Mouse (Mus musculus) spleen, embryonic (tissue): ENCODE measurements at regions not wholly inside any gene's neighbourhood (a gene's known extent, or its start where the extent isn't known, plus 50 kb on each side); places are given as distances from the start of the nearest gene placed in this dataset.

Experiments
- CTCF ChIA-PET: fragments of 350-600 bp; sonication (Branson Sonifier 250); formaldehyde crosslinking; loops from one replicate; lab custom pipeline; 2022; lab: Charles Lee

DNA sequence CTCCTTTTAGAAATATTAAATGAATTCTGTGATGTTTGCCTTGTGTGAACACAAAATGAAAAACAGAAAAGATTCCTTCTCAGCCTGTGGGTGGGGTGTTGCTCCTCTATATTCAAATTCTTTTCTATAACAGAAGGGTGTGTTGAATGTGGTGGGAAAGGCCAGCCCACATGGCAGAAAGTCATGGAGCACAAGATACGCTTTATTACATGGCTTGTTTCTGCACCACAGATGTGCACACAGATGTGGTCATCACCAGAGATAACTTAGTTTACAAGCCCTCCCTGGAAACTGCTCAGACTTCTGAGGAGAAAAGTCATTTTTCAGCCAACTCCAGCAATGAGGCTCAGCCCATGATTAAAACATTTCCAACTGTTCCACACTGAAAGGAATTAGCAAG lies 475.1 kb upstream of the Jag1 start:
- CTCF ChIA-PET, result no interaction called here

DNA sequence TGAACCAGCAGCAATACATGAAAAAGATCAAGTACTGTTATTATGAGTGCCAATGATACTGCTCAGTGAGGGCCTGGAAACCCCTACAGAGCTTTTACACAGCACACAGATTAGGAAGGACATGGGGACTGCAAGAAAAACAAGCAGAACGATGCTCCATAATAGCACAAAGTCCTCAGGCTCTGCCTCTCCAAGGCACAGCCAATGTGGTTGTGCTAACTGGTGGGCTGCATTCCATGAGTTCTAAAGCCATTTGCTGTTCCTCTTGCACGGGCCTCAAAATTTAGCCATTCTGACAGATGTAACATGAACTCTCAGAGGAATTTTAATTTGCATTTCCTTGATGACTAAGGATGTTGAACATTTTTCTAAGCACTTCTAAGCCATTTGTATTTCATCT lies 465.0 kb upstream of the Jag1 start:
- CTCF ChIA-PET, result no interaction called here

DNA sequence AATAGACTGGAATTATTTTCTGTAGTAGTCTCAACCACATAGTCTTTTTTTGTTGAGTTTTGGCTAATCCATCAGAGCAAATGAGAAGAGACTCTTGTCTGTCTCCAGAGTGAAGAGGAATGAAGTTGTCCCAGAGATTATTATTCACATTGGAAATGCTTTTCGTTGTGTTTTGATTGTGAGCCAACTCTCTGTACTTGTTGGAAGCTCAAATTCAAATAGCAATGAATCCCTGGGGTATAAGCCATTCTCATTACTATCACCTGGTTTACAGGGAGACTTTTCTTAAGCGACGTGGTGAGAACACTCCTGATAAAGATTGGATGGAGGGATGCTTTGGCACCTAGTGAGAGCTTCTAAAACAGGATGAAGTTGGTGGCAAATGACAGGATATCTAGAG lies 459.3 kb upstream of the Jag1 start:
- CTCF ChIA-PET, result no interaction called here

DNA sequence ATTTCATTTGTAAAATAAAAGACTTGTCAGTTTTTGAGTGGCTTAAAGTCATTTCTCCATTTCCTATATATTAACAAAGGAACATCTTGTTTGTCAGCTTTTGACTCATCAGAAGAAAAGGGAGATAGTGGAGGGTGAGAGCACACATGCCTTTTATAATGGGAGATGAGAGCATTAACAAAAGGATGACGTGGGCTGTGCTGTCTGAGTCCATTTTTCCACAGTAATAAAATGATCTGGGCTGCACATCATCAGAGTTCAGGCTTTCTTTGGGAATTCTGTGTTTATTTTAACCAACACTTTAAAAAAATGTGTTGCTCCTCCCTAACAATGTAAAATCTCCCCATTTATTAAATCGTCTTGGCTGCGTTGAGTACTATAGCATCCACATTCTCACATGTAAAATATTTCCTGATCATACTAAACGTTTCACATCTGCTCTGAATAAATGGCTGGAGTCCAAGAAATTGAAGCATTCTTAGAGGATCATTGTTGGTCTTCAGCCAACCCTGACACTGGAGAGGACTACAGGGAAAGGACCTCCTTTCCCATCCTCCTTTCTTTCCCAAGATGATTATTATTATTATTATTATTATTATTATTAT lies 458.5 kb upstream of the Jag1 start:
- CTCF ChIA-PET, result no interaction called here

DNA sequence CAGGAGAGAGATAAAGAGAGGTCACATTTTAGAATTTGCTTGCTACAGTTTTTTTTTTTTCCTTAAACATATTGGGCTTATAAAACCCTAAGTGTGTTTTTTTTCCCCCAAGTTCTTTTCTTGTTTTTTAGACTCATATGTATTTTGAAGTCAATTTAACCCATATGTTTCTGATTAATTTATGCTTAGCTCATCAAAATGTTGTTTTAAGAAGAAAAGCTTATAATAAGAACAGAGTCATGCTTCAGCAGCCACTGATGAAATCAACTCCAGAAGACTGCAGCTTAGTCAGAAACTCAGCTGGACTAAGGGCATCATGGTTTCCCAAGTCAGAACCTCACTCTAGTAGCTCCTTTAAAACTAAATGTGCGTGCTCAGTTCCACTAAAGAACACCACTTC lies 454.7 kb upstream of the Jag1 start:
- CTCF ChIA-PET, result no interaction called here

DNA sequence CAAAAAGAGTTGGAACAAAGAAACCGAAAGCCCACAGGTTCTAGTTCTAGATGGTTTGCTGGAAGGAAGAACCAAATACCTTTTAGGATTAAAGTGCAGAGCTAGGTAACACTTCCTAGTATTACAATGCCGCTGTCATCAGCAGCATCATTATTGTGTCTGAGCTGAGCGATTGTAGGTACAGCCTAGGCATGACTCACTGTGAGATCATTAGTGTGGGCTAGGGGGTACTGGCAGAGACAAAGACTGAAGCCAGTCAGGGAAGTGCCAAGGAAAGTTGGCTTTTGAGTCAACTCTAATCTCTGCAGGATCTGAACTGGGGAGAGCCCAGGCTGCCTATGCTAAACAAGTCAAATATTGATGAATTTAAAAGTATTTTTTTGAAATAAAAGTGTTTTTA lies 450.2 kb upstream of the Jag1 start:
- CTCF ChIA-PET, result no interaction called here

DNA sequence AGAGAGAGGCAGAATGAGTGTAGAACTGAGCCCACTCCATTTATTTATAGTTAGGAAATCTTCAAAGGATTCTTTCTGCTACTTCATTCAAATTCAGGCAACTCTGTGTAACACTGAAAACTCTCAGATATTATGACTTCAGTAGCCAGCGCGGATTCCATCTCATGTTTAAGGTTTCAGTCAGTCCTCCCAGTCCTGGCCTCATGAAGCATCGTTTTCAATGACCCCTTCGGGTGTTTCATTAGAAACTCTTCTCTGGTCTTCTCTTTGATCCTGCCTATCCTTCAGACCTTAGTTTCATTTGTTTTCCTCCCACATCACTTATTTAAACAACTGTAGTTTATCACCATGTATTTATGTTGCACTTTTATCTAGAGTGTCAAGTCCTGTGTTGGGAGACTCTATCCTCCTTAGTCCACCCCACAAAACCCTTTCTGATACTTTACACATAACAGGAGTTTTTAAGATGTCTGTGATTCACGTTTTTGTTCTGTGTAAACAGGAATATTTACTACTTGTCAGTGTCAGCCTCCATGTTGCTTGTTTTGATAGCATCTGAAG lies 447.7 kb upstream of the Jag1 start:
- CTCF ChIA-PET, result no interaction called here

DNA sequence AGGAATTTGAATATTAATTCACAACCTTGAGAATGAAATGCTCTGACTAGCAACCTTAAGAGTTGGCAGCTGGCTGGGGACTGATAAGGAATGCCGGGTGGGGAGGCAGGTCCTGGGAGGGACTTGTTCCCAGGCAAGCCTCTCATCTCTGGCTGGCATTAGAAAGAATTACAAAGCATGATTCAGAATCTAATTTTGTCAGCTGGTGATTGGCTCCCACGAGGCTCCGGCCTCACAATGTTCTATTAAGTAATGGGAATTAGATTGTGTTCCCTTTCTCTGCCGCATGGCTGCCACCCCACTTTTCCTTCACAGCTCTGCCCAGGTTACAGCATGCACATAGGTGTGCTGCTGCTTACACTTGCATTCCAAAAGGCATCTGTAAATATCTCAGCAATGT lies 443.9 kb upstream of the Jag1 start:
- CTCF ChIA-PET, result no interaction called here

DNA sequence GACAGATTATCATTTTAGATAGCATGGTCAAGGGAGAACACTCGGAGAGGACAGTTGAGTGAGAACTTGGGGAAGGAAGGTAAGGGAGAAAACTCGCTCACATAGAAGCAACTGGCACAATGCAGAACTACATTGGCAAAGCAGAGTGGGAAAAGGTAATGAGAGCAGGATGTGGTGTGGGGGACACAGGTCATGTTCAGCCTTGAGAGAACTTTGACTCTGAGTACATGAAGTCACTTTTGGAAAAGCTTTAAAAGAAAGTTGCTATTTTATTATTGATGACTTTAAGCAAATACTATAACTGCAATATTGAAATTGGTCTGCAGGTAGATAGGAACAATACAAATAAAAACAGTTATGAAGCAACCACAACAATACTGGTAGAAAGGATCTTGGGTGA lies 437.4 kb upstream of the Jag1 start:
- CTCF ChIA-PET, result no interaction called here

DNA sequence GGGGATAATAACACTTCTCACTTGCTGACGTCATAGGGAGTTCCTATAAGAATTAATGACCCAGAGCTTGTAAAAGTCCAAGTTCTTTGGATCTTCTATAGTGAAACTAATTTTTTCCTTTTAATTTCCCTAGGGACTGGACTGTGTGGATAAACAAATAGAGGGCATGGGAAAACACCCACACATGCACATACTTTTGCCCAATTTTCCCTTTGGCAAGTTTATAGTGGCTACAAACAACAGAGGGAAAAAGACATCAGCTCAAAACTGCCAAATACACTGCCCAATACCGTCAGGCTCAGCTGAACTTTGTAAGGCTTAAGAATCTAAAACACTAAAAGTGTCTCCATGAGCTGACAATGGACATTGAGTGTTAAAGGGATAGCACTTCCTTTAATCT lies 420.1 kb upstream of the Jag1 start:
- CTCF ChIA-PET, result no interaction called here

DNA sequence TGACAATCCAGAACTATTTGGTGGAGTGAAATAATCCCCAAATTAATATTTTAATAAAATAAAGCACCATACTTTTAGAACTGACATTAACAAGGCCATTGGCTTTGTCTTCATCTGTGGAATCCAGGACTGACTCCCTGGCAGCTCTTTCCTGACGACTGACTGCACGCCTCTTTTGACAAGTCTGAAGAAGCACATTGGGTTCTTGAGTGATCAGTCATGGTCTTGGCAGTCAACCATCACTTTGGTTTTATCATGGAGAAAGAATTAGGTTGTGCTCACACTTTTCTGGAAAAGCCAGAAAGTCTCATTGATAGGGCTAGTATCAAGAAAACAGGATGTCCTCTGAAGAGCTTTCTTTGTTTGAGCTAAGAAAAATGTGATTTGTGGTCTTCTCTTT lies 399.8 kb upstream of the Jag1 start:
- CTCF ChIA-PET, result no interaction called here

DNA sequence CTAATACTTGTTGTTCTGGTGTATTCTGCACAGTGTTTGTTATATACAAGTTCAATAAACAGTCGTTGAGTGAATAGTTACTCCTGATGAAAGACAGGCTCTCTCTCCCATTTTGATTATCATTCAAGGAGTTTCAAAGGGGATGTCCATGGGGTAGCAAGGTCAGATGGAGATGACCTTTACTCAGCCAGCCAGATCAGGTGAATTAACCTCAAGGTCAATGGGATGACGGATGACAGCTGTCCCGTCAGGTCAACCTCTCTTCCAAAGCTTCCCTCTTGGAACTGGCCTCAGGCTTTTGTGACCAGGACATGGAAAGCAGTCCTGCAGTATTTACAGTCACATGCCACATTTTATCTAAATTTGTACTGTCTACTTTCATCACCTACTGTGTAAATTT lies 398.6 kb upstream of the Jag1 start:
- CTCF ChIA-PET, result no interaction called here

DNA sequence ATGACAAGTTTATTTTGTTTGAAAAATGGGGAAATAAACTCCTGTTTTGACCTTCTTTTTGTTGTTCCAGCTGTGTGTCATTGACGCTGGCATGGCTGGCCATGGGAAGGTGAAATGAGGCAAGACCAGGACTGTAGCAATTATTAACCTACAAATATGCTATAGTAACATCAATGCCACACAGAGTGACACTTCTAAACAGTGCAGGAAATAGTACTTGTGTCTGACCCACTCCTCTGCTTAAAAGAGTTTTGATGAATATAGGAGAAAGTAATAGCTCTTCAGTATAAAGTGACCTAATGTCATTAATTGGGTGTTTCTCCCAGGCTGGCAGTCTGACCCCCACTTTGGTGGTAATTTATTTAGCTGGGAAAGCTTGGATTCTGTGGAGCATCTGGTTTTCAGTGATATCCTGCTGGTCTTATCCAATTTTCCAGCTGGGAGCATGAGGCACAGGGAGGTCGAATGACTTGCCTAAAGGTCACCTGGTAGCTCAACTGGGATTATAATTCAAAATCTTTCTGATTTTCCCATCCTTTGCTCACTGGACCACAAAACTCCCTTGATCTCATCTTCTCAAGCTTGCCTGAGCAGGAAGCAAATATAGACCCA lies 397.6 kb upstream of the Jag1 start:
- CTCF ChIA-PET, result no interaction called here

DNA sequence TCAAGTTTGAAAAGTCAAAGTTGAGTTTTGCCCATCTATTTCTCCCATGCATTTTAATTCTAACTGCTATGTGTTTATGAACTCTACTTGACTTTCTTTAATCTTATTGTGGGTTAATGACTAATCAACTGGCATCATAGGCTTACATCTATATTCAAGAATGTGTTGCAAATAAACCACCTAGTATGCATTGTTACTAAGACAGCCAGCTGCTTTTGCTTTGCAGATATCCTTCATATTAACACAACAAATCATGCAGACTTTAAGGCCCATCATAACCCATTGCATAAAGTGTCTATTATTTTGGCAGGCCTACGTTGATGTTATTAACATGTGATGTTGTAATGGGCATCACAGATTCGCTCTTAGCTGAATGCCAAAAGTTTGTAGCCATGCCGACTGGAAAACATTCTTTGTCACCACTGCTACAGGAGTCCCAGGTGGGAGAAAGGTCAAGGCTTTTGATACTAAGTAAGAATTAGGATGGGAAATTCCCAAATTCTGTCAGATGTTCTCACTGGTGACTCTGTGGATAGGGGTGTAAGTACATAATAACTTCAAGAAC lies 394.3 kb upstream of the Jag1 start:
- CTCF ChIA-PET, result no interaction called here

DNA sequence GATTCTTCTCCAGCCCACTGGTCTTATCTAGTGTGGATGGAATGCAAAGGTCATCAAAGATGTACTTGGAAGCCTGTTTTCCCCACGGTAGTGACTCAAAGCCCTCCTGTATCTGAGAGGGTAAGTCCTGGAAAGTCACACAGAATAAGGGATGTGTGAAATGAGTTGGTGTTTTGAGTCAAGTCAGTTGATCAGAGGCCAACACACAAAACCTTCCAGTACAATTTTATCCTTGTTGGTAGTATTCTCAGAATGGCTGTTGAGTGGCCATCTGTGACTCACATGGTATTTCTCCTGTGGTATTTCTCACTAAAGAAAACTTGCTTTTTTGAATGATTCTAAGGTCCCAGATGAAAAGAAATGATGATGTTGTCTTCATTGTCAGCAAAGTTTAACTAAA lies 384.8 kb upstream of the Jag1 start:
- CTCF ChIA-PET, result no interaction called here

DNA sequence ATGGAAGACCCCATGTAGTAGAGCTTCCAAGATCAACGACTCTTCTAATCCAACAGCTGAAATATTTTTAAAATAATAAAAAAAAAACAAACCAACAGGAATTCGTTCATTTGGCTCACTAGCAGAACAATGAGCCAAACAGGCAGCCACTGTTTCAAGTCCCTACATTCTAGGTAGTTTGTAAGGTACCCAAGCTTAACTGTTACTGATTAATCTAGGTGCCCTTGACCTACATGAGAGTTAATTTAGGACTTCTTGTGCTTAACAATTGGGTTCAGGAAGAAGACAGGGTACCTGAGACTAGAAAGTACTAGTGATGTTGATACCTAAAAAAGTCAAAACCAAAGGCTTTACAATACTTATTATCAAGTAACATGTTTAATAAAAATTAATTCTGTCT lies 381.2 kb upstream of the Jag1 start:
- CTCF ChIA-PET, result no interaction called here

DNA sequence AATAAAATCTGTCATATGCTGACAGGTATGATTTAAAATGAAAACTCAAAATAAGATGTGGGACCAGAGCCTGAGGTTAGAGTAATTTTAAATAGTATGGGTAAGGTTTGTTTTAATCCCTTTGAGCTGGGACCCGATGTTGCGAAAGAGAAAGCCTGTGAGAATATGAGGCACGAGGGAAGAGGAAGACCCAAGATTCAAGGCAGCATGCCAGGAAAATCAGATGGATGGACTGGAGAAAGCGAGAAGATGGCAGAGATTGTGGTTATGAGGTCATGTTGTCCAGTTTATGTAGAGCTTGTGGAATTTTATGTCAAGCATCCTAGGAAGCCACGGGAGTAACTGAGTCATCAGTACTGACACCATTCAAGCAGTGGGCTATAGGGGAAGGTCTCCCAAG lies 377.2 kb upstream of the Jag1 start:
- CTCF ChIA-PET, result no interaction called here

DNA sequence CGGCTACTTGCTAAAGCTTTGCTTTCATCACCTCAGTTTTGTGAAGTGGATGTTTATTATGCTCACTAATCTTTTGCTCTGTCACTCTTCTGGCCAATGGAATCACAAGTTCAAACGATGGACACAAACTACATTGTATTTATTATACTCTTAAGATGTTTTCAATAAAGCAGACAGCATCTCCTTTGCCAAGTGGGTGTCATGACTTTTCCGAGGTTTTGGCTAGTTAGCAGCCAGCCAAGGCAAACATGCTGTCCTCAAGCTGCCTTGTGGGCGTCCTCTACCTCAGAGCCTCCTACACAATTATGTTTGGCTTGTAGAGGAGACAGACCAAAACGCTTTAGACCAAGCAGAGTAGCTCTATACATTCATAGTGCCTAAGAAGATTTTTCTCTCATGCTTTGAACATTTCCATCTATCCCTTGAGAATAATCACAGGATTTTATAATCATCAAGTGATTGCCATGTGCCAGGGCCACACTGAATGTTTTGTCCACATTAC lies 372.8 kb upstream of the Jag1 start:
- CTCF ChIA-PET, result no interaction called here

DNA sequence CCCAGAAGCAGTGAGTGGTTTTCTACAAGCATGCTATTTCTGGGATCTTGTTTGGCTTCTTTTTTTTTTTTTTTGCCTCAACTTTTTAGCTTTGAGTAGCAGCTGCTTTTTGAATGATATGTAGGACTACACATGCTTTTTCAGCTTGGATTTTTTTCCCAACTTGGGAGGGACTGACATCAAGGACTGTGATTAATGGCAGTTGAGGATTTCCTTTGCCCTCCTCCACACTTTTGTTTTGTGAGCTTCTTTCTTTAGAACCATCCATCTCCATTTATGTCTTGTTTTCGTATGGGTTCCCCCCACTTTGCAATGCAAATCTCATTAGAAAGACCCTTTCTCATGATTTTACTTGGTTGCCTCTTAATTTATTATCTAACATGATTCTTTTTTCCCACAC lies 352.3 kb upstream of the Jag1 start:
- CTCF ChIA-PET, result no interaction called here

DNA sequence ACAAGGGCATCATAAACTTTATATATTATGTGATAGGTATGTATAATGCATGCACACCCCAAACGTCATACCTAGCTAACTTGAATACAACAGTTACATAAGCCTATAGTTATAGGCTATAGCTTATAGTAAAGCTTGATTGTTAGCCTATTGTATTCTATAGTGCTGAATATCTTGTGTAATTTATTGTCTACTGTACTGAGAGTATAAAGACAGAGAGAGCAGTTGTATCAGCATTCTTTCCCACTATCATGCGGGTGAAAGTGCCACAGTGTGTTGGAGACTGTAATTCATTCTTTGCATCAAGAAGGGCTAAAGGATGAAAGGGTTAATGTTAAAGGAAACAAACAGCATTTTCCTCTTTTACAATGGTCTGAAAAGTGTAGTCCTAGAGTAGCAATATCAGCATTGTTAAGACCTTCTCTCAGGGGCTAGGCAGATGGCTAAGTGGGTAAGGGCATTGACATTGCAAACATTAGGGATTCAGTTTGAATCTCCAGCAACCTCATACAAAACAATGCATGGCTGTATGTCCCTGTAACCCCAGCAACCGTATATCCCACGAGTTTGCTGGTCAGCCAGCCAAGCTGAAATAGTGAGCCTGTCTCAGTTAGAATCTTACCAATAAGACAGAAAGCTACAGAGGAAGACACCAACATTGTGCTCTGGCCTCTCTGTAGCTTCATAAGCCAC lies 340.8 kb upstream of the Jag1 start:
- CTCF ChIA-PET, result no interaction called here

DNA sequence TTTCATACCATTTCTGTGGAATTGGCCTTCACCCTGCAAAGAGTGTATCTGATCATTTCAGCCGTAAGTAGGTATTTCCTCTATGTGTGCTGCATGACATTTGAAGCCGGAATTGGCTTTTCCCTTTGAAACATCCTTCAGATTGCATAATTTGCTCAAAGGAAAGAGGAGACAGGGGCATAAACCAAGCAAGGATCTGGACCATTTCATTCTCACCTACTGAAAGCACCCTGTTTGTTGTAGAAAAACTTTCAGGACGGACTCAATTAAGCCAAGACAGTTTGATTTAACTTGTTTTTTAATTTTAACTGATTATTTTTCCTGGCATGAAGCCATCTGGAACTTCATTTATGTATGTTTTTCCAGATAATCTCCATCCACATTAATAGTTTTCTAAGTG lies 340.0 kb upstream of the Jag1 start:
- CTCF ChIA-PET, result no interaction called here

DNA sequence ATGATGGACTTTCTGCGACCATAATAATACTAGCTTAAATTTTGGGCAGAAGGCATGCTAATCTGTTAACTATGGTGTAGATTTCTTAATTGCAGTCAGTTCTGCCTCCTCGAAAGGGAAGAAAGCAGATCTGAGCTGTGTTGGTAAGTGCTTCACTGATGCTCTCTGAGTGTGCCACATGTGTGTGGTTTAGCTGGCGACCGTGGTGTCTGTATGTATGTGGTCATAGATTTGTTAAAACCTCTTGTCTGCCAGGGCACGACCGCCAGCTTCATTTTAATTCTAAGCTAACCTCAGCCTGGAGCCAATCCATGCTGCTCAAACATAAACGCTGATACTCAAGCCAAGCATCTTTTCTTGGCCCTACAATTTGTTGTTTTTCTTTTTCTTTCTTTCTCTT lies 330.5 kb upstream of the Jag1 start:
- CTCF ChIA-PET, result no interaction called here

DNA sequence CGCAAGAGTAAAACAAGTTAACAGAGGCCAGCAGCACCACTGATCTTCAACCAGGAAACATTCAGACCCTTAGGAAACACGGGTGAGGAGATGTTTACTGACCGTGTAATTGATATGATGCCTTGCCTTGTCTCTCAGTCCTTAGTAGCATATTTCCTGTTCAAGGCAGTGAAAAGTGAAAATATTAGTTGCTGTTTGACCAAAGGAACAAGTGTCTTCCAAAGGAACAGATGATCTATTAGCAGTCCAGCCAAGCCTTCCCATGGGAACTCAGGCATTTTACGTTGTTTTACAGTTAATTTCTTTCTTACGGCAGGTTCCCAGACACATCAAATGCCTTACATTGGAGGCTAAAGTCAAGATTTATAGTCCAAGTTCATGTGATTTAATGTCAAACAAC lies 321.3 kb upstream of the Jag1 start:
- CTCF ChIA-PET, result no interaction called here
